Mouse (Mus musculus): Measurements from ENCODE around the gene Bcr. TPM values are rescaled to one million over a fixed set of nuclear protein-coding genes. Genes with fewer than 3 reads are reported as not detected.
"Not testable (repeated sequence)": the region's sequence is repeated elsewhere in the genome, so short reads cannot be mapped to it uniquely, and the experiment has no call there.

Gene Bcr
- 10 to 100 TPM; 91.0 to 94.5 TPM for total RNA-seq (2021)

DNA sequence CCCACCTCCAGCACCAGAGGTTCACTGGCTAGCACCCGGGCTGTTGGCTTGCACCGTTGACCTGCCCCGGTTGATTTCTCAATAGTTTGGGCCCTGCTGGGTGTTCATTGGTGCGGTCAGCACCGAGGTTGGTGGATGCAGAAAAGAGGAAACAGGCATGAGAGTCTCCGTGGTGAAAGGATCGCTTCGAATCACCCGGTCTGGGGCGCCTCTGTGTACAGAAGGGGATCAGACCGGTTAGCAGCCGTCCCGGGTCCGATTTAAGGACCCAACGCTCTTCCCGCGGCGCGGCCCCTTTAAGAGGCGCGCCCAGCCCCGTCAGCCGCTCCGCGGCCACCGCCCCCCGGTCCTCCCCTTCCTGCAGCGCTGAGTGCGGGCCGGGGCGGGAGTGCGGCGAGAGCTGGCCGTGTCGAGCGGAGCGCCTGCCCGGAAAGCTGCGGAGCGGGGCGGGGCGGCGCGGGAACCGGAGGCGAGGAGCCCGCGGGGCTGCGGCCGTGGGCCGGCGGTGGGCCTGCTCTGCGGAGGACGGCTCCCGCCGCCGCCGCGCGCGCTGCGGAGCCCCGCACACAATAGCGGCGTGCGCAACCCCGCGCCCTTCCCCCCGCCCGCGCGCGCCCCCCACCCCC, at the start of gene Bcr:
Gene Bcr (plus strand): TSS at position 376 of the 626 bp plus-strand sequence.
- DNase-seq: peak; percentile 76
- intact Hi-C loops (cut with DNase I): no loop called here

DNA sequence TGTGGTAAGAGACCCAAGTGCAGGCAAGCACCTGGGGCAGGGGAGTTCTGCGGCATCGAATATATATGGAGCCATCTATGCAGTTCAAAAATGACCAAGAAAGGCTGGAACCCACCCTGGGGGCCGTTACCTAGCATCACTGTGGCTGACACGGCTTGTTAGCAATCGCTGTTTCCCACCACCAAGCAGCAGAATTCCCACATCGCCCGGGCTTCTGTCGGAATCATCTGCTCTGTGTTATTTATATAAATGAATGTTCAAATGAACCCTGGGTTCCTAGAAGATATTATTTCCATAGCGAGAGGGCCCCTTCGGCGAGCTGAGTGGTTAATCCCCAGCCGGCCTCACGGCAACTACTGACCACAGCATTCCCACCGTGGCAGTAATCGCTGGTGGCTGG, 49.7 kb upstream of the Bcr start:
- intact Hi-C loops (cut with DNase I): no loop called here
- no peak for DNase-seq

DNA sequence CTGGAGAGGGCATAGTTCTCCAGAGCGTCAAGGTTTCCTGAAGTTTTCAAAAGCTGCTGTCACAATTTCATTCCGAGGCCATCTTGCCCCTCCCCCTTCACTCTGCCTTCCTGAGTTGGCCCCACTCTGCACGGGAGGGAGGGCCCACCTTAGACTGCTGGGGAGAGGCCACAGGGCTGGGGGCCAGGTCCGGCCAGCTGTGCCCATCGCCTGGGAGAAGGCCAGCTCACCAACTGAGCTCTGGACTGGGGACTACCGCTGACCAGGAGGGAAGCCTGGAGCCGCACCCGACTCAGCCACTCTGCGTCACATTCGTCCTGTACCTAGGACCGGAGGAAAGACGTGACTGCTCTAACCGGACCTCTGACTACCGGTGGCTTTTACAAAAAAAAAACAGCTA, 44.9 kb upstream of the Bcr start:
- intact Hi-C loops (cut with DNase I): no loop called here
- no peak for DNase-seq

DNA sequence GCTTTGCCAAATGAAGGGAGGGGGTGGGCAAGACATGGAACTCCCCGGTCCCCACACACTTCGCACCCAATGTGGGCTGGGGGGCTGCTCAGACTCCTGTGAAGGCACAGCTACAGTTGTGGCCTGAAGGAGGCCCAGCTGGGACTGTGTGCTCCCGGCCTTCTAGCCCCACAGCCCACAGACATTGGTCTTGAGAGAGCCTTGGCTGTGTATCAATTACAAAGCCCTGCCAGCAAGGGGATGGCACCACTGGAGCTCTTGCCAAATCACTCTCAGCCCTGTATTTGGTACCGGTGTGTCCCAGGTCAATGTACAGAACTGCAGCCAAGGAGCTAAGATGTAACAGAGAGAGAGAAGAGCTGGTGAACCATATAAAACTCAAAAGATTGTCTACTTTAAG, 43.9 kb upstream of the Bcr start:
- intact Hi-C loops (cut with DNase I): no loop called here
- peak; percentile 55 for DNase-seq

DNA sequence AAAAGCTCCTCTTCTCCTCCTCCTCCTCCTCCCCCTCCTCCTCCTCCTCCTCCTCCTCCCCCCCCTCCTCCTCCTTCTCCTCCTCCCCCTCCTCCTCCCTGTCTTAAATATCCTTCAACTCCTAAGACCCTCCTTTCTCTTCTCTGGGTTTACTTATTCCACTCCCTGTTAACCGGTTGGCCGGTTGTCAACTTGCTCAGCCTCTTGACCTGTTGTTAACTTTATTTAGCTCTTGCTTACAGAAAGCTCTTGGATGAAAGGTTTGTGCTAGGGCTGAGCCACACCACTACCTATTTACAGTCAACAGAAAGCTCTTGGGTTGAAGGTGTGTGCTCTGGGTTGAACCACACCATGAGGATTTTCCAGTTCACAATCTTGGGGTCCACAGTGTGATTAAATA, 40.1 kb upstream of the Bcr start:
- DNase-seq: no peak
- intact Hi-C loops (cut with DNase I): loop anchor here (5.0 kb wide), 1 partner anchor 83 kb away; no protein-coding TSS in a partner anchor

DNA sequence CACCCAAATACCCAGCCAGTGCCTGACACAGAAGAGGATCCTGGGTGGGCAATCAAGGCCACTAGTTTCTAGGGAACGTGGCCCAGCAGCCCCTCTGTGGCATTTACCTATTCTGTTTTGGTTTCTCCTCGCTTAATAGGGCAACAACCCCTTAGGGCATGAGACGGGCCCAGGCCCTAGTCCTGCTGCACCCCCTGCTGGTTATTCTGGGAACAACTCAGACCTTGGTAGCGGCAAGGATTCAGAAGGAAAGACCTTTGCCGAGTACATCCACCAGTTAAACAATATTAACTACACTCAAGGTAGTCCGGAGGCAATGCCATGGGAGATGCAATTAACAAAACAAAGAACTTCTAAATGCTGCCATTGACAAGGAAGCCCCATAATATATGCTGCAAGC, 39.3 kb upstream of the Bcr start:
- intact Hi-C loops (cut with DNase I): loop anchor here (5.0 kb wide), 1 partner anchor 84 kb away; no protein-coding TSS in a partner anchor

DNA sequence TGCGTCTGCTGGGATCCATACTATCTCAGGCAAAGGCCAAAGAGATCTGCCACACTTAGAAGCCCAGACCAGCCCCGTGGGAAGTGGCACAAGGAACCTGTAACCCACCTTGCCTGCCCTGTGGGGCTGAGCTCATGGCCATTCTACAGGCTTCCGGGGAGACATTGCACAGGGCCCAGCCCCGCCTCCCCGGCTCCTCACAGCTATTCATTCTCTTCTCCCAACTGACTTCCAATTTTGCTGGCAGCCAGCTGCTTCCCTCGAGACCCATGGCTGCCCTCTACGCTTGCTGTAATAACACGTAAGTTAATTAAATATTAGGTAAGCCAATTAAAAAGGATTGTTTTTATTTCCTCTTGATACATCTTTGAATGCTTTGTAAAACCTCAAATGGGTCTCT, 33.9 kb upstream of the Bcr start:
- intact Hi-C loops (cut with DNase I): no loop called here
- DNase-seq: no peak

More for the DNA sequence above, 39.3 kb upstream of the Bcr start:
- peak; percentile 83 for DNase-seq

DNA sequence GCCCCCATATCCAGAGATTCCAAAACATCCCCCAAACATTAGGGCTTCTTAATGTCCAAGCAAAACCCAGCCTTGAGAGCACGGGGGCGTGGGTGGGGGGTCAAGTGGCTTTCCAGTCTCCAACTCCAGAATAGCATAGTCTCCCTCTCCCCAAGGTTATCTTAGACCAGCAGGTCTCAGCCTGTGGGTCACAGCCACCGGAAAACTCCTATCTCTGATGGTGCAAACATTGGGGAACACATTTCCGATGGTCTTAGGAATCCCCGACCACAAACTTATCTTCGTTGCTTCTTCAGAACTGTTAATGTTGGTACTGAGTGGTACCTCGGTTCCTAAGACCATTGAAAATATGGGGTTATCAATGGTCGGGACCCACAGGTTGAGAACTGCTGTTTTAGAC, 31.6 kb upstream of the Bcr start:
- intact Hi-C loops (cut with DNase I): no loop called here
- DNase-seq: no peak

DNA sequence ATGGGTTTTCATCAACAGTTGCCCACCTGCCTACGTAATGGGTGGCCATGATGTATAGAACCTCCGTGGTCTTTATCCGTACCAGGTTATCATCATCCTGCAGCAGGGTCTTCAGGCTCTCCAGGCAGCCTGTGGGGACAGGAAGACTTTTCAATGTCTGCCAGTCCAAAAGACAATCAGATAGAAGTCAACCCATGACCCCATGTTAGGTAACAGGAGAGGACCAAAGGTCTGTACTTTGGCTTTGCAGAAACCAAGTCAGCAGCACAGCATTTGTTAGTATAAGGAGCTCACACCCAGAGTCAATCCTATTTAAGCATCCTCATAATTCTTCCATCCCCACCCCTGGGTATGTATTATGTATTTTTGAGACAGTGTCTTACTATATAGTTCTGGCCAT, 30.7 kb upstream of the Bcr start:
- DNase-seq: no peak
- intact Hi-C loops (cut with DNase I): no loop called here

DNA sequence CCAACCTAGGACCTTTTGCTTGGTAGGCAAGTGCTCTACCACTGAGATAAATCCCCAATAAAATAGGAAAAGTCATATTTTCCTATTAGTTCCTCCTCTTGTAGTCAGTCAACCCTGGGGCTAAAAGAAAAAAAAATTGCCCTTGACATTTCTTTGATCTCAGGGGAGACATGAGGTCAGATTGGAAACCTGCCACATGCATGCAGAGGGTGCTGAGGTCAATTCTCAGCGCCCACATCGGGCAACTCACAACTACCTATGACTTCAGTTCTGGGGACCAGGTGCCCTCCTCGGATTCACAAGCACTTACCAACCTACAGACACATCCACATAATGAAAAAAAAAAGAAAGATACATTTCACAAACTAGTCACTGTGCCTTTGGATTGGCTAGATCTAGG, 30.2 kb upstream of the Bcr start:
- intact Hi-C loops (cut with DNase I): no loop called here
- no peak for DNase-seq

DNA sequence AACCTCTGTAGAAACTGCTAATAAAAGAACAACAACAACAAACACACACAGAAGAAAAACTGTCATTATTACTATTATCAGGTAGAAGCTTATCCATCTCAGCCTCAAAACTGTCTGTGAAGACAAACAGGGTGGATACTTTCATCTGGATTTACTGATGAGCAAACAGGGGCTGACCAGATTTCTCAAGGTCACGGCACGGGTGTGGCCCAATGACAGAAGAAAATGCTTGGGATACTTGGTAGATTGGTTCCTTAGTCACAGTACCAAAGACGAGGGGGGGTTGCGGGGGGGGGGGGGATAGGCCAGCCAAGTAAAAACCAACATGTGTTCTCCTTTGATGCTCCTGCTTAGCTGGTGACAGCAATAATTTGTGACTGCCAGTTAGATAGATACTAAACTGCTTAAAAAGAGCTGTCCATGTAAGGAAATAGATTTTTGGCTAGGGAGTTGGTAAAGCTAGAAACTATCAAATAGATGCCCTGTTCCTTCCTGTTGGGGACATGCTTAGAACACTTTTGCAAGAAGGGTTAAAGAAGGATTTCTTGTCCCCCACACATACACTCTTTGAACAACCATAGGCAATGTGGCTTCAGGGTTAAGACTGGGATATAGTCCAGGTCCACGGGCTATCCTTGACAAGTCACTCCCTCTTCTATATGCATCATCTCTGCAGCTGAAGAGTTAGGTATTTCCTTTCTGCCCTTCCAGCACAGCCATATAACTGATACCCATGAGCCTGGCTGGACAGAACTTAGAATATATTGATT, 28.9 kb upstream of the Bcr start:
- no peak for DNase-seq

DNA sequence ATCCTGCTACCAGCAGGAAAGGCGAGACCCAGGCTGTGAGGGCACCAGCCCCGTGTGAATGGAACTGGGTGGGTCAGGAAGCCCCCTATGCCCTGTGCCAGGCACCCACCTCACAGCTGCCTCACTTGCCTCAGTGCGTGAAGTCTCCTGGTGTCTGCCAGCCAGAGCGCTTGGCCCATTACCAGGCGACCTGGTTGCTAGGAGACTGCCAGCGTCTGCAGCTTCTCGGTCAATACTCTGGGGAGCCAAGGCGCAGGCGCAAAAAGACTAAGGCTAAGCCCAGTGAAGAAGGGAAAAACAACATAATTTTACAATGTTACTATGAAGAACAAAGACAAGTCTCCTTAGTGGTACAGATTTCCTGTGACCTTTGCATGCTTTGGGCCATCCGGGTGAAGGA, 28.0 kb upstream of the Bcr start, which contains the start of gene Rsph14:
Gene Rsph14 (minus strand): TSS at position 192 of the 400 bp plus-strand sequence.
- intact Hi-C loops (cut with DNase I): no loop called here
- DNase-seq: peak; percentile 96

More for the DNA sequence above, 28.9 kb upstream of the Bcr start:
- intact Hi-C loops (cut with DNase I): no loop called here

DNA sequence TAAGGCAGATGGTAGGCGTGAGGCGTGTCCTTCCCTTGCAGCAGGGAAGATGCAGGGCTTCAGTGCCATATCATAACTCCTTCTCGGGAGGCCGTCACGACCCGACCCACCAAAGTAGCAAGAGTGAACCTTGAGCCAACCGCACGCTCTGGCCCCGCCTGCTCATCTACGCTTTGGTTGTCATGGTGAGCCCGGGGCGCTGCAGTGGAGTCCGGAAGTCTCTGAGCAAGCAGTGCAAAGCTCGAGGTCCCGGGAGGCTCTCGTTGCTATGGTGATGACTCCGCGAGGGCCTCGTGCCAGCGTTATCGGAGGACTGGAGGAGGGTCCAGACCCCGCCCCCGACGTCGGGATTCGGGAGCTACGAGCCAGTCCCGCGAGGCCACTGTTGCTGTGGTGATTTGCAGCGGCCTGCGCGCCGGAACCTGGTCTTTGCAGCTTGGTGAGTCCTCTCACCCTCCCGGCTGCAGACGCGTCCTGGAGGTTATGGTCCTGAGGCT, 23.5 kb upstream of the Bcr start, which contains the start of gene Rab36:
Gene Rab36 (plus strand): TSS at position 176 of the 497 bp plus-strand sequence.
- intact Hi-C loops (cut with DNase I): no loop called here
- DNase-seq: peak; percentile 100

DNA sequence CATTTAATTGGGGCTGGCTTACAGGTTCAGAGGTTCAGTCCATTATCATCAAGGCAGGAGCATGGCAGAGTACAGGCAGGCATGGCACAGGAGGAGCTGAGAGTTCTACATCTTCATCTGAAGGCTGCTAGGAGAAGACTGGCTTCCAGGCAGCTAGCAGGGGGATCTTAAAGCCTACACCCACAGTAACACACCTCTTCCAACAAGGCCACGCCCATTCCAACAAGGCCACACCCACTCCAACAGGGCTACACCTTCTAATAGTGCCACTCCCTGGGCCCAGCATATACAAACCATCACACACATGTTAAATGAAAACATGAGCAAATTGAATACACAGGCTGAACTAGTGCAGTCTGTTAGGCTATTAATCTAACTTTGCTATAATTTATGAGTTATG, 18.3 kb upstream of the Bcr start:
- intact Hi-C loops (cut with DNase I); DNase-seq: not testable (repeated sequence)

DNA sequence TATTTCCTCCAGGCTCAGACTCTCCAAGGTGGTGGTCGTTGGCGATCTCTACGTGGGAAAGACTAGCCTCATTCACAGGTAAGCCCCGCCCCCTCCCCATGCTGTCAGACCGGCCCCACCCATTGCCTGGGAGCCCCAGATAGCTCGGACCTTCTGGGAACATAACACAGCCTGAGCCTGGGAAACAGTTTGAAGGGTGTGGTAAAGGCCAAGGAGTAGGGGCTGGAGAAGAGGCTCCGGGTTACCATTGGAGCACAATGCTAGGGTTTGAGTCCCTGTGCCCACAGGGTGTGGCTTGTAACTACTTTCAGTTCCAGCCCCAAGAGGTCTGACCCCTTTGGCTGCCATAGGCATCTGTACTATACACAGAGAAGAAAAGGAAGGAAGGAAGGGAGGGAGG, 15.9 kb upstream of the Bcr start:
- intact Hi-C loops (cut with DNase I): no loop called here
- no peak for DNase-seq

DNA sequence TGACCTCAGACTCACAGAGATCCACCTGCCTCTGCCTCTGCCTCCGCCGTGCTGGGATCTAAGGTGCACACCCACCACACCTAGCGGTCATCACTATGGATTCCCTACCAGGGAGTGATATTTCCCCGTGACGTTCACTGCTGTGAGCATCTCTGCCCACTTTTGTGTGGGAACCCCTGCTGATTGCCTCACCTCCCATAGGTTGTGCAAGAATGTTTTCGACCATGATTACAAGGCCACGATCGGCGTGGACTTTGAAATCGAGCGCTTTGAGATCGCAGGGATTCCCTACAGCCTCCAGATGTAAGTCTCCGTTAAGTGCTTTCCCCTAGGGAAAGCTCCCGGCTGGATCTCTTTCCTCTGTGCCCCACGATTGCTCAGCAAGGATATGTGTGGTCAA, 14.6 kb upstream of the Bcr start:
- DNase-seq: no peak
- intact Hi-C loops (cut with DNase I): no loop called here

DNA sequence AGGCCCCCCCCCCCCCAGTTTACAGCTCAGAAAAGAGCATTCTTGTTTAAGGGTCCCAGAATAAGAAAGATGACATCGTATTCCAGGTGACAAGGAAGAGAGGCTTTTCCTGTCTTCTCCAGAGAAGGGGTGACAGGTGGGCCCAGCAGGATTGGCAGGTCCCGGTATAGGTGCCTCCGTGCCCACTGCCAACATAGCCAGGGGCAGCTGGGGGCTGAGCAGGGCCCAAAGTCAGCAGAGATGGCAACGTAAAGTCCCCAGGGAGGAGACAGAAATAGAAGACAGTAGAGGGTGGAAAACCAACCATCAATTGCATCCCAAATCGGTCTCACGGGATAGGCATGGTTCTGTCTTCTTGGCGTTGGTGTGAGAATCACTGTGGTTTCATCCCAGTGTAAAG, 11.7 kb upstream of the Bcr start:
- intact Hi-C loops (cut with DNase I): no loop called here
- no peak for DNase-seq

DNA sequence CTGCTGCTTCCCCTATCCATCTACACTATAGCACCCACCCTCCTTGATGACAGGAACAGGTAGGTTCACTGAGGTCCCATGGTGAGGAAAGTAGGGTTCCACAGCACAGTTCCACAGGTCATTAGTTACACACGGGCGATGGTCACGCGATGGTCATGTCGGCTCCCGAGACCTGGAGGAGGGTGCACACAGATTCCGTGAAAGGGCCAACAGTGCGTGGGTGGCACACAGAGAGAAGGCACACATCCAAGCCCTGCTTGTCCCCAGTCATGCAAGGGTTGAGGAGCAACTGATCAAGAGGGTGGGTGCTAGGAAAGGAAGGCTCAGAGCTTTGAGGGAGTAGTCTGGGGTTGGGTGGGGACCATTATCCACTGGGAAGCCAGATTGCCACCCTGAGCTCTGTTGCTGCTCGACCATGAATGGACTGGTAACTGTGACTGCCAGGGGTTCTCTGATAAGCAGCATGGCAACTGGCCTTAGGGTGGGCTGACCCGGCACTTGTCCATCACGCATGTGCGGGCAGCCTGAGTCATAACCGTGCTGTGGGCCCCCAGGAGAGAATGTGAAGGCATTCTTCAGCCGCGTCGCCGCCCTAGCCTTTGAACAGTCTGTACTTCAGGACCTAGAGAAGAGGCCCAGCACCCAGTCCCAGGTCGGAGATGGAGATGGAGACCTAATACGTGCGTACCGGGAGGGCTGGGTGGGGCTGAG, 8.9 kb upstream of the Bcr start:
- DNase-seq: no peak
- intact Hi-C loops (cut with DNase I): no loop called here

DNA sequence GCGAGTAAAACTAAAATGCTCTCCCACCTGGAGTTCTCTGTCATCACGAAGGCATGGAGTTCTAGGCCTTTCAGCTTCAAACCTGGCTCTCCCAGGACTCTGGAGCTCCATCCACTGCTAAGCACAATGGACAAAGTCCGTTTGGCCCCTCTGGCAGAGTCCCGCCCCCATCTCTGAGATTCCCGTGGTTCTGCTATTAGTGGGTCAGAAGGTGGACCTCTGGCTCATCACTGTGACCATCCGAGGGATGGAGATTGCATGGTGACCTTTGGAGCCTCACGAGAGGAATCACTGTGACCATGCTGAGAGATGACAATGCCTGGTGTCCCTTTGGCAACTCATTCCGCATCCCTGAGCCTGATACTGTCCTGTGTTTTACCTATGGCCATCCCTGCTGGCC, 7.5 kb upstream of the Bcr start:
- DNase-seq: no peak
- intact Hi-C loops (cut with DNase I): no loop called here

DNA sequence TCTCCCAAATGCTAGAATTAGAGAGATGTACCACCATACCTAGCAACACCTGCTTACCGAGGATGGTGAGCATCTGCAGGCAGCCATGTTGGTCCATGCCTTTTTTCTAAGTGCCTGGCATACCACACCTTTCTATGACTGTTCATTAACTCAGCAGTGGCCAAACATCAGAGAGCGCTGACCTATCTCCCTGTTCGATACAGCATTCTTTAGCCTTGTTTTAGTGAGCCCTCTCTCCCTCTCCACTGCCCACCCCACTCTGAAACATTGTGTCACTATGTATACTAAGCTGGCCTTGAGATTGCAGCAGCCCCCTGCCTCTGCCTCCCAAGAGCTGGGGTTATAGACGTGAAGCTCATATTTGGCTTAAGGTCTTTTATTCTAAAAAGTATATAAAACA, 6.7 kb upstream of the Bcr start:
- intact Hi-C loops (cut with DNase I): no loop called here
- DNase-seq: no peak

DNA sequence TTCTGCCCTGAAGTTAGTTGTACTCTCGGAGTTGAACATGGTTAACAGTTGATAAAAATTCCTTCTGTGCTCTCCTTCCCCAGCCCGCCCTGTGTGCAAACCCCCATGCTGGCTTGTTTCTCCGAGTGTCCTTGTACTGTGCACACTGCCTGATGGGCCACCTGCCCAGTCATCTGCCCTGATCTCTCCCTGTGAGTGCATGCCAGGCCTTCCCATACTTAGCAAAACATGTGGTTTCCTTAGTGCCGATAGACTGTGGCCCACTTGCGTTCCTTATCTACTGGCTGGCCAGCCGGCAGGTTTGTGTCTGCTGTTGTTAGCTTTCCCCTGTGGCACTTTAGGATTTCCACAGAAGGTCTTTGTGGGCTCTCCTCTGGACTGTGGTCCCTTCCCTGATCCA, 6.3 kb upstream of the Bcr start:
- intact Hi-C loops (cut with DNase I): no loop called here

More for the DNA sequence above, 6.3 kb upstream of the Bcr start:
- peak; percentile 37 for DNase-seq

All from left cerebral cortex, postnatal 4 days (tissue).